Mouse (Mus musculus): Measurements from ENCODE around the gene Ttf2.

GRCm38 (mm10) chr3:100932077-100932944 lies 37.2 kb downstream of the Ttf2 start:
- no peak for TF ChIP-seq EP300 (IDR thresholded peaks at IDR 0.05; ENCODE audit: insufficient read depth, low read depth, low read length)
- TF ChIP-seq CTCF (IDR thresholded peaks at IDR 0.05): peak; percentile 51

All from heart, adult 2 months (tissue).